Comparison of ENCODE assay signal across 30 mouse cellular contexts in genomic region chr4:83431950-83432349, GRCm38 (mm10). TPM values are rescaled to one million over a fixed set of nuclear protein-coding genes. Genes with fewer than 3 reads are reported as not detected.
A peak's percentile ranks its signal among the peaks of the same experiment; 100 is the strongest.
DNase-seq lines count a peak whose midpoint lies in the region; ATAC-seq lines count a peak whose summit lies in the region.
"Had no signal": no experiment of that assay in that cellular context is flagged by ENCODE, and none has a peak within 500 bp of the region (broad histone marks: within the 10 kb centered on the region; RNA-seq: fewer than 3 reads in every experiment).

No protein-coding gene starts in this region.

- no peak overlapping the region for H3K4me3 ChIP-seq in liver, embryonic 11.5 days (ENCODE audit: low read depth, low read length)
- H3K4me3 ChIP-seq: embryonic facial prominence, embryonic 13.5 days; forebrain, embryonic 10.5 days; forebrain, embryonic 15.5 days; heart, embryonic 13.5 days; hindbrain, embryonic 10.5 days; stomach, embryonic 15.5 days had no signal

- no peak for ATAC-seq in liver, embryonic 11.5 days (replicated peaks; ENCODE audit: low FRiP score)
- no peak for ATAC-seq in megakaryocyte-erythroid progenitor cell, adult 5-6 weeks (replicated peaks; ENCODE audit: low FRiP score, low TSS enrichment, poor library complexity, severe bottlenecking)
- ATAC-seq: forebrain, embryonic 15.5 days; hindbrain, embryonic 16.5 days had no signal

- H3K36me3 ChIP-seq in liver, embryonic 11.5 days (ENCODE audit: control insufficient read depth, insufficient read depth, low read length), result peaks cover 49% of the 10 kb centered on the region

- DNase-seq in heart, adult 11 months, result peak; percentile 71
- no peak for DNase-seq in heart, postnatal 14 days
- peak; percentile 14 for DNase-seq in liver, embryonic 11.5 days (ENCODE audit: low spot score)
- no peak for DNase-seq in liver
- DNase-seq in brain, adult 2 months (ENCODE audit: low read depth, low spot score), result peak; percentile 61
- no peak for DNase-seq in thymus, adult 18-20 months
- DNase-seq: adrenal gland, postnatal 10 days; cerebellum, adult 11-12 months; cerebellum, adult 9-11 months; gastrocnemius, postnatal 10 days; heart, adult 18-20 months; heart, postnatal 10 days; kidney, adult 8-10 months; kidney, postnatal 10 days; left cerebral cortex, postnatal 4 days; lung, adult 2 months; lung, postnatal 10 days; midbrain, embryonic 14.5 days; right cerebral cortex, postnatal 25 days; thymus, postnatal 4 days had no signal

- intact Hi-C loops in heart, postnatal 14 days (cut with DNase I), result no loop called here

- H3K9ac ChIP-seq in liver, embryonic 11.5 days (ENCODE audit: low read depth, low read length), result no peak overlapping the region
- H3K9ac ChIP-seq: embryonic facial prominence, embryonic 13.5 days; forebrain, embryonic 15.5 days; heart, embryonic 13.5 days; liver, embryonic 14.5 days; stomach, embryonic 15.5 days had no signal

- 91% methylated on average over 7 of the region's 7 CpGs for WGBS in liver, embryonic 11.5 days

- no peaks in the 10 kb centered on the region for H3K27me3 ChIP-seq in liver, embryonic 11.5 days (replicated peaks; ENCODE audit: control insufficient read depth, insufficient read depth, low read length)
- H3K27me3 ChIP-seq: embryonic facial prominence, embryonic 13.5 days; forebrain, embryonic 15.5 days; heart, embryonic 13.5 days; stomach, embryonic 15.5 days had no signal

- H3K4me1 ChIP-seq in liver, embryonic 11.5 days (replicated peaks; ENCODE audit: control insufficient read depth, insufficient read depth, low read length), result no peaks in the 10 kb centered on the region
- H3K4me1 ChIP-seq: embryonic facial prominence, embryonic 13.5 days; forebrain, embryonic 10.5 days; forebrain, embryonic 15.5 days; heart, embryonic 13.5 days; hindbrain, embryonic 10.5 days; stomach, embryonic 15.5 days had no signal

- H3K4me2 ChIP-seq in liver, embryonic 11.5 days, result no peak overlapping the region
- H3K4me2 ChIP-seq: embryonic facial prominence, embryonic 13.5 days; forebrain, embryonic 15.5 days; heart, embryonic 13.5 days; stomach, embryonic 15.5 days had no signal

- H3K9me3 ChIP-seq in liver, embryonic 11.5 days (ENCODE audit: control insufficient read depth, low read length), result no peaks in the 10 kb centered on the region
- H3K9me3 ChIP-seq: embryonic facial prominence, embryonic 13.5 days; forebrain, embryonic 10.5 days; forebrain, embryonic 15.5 days; heart, embryonic 13.5 days; hindbrain, embryonic 10.5 days; stomach, embryonic 15.5 days had no signal

- no peak overlapping the region for H3K27ac ChIP-seq in liver, embryonic 11.5 days (ENCODE audit: low read depth, low read length)
- H3K27ac ChIP-seq: embryonic facial prominence, embryonic 13.5 days; forebrain, embryonic 10.5 days; forebrain, embryonic 15.5 days; heart, embryonic 13.5 days; hindbrain, embryonic 10.5 days; liver, embryonic 14.5 days; macrophage; stomach, embryonic 15.5 days had no signal

RNA-seq across cellular contexts. Expression of gene Snapc3, which starts 14.4 kb away (rescaled TPM):
- total RNA-seq in heart, postnatal 14 days (2021), result 10 to 100 TPM; 21.1 to 22.5 TPM
- polyA plus RNA-seq in liver, embryonic 11.5 days (2014; fragmentation: Nextera tagmentation; extraction: Ambion mirVana), result 31.1 and 32.8 TPM in 2 replicates
- 24.2 and 28.9 TPM in 2 replicates for total RNA-seq in megakaryocyte-erythroid progenitor cell, adult 5-6 weeks (2014; fragmentation: Nextera tagmentation)
- 47.7 and 49.1 TPM in 2 replicates for total RNA-seq in megakaryocyte-erythroid progenitor cell, adult 5-6 weeks (2017)

RNA-seq across cellular contexts. Expression of gene Psip1, which starts 54.3 kb away (rescaled TPM):
- total RNA-seq in heart, postnatal 14 days (2021), result 10 to 100 TPM; 19.0 to 24.4 TPM
- polyA plus RNA-seq in liver, embryonic 11.5 days (2014; fragmentation: Nextera tagmentation; extraction: Ambion mirVana), result 120 and 125 TPM in 2 replicates
- total RNA-seq in megakaryocyte-erythroid progenitor cell, adult 5-6 weeks (2014; fragmentation: Nextera tagmentation), result 189 and 197 TPM in 2 replicates
- total RNA-seq in megakaryocyte-erythroid progenitor cell, adult 5-6 weeks (2017), result 355 and 428 TPM in 2 replicates

Comparison
In these comparisons a context has a peak if more than half of its experiments do, and no peak if none do; other contexts are left out.
1. DNase-seq: peak in heart, adult 11 months (single experiment), liver, embryonic 11.5 days (single experiment) and brain, adult 2 months (single experiment); none in heart, postnatal 14 days (0 of 2), liver (single experiment) and thymus, adult 18-20 months (0 of 2).
2. RNA of gene Psip1, which starts 54.3 kb away (total RNA-seq): 189 to 428 TPM in megakaryocyte-erythroid progenitor cell, adult 5-6 weeks; 19.0 to 24.4 TPM in heart, postnatal 14 days; every median in the first group is over 4 times any median in the second.